25 mouse cellular contexts compared by ENCODE assay signal in genomic region chr9:75395971-75396370, GRCm38 (mm10). TPM values are rescaled to one million over a fixed set of nuclear protein-coding genes. Genes with fewer than 3 reads are reported as not detected.
DNase-seq lines count a peak whose midpoint lies in the region; ATAC-seq lines count a peak whose summit lies in the region.
"Had no signal": no experiment of that assay in that cellular context is flagged by ENCODE, and none has a peak within 500 bp of the region (broad histone marks: within the 10 kb centered on the region; RNA-seq: fewer than 3 reads in every experiment).

No protein-coding gene starts in this region.

- no peak overlapping the region for H3K9ac ChIP-seq in liver, embryonic 12.5 days
- H3K9ac ChIP-seq in intestine, embryonic 16.5 days (ENCODE audit: low read depth, low read length): no peak overlapping the region
- H3K9ac ChIP-seq in liver, embryonic 13.5 days: no peak overlapping the region
- H3K9ac ChIP-seq: embryonic facial prominence, embryonic 15.5 days; heart, embryonic 13.5 days; hindbrain, embryonic 12.5 days had no signal

- WGBS in liver, embryonic 12.5 days (ENCODE audit: insufficient replicate concordance): 53% methylated on average over 6 of the region's 6 CpGs
- WGBS in intestine, embryonic 16.5 days: 68% methylated on average over 6 of the region's 6 CpGs
- WGBS in liver, embryonic 13.5 days (ENCODE audit: insufficient replicate concordance): 50% methylated on average over 6 of the region's 6 CpGs

- ATAC-seq in liver, embryonic 12.5 days: peak; percentile 35; the same call in 1 of the 2 replicates
- peak; percentile 89 for ATAC-seq in intestine, embryonic 16.5 days
- peak; percentile 34; the same call in 1 of the 2 replicates for ATAC-seq in liver, embryonic 13.5 days (ENCODE audit: low read depth)
- ATAC-seq: forebrain, embryonic 14.5 days had no signal

- no peak for DNase-seq in liver
- no peak for DNase-seq in liver, embryonic 13.5 days
- DNase-seq in layer of hippocampus, postnatal 25 days (ENCODE audit: extremely low spot score in 1 of 2, low spot score in 1 of 2): no peak
- DNase-seq in kidney, adult 18-20 months: no peak
- DNase-seq: adrenal gland, adult 2 months; adrenal gland, postnatal 25 days; cerebellum, adult 18-20 months; cerebellum, postnatal 10 days; embryo, embryonic 11 days; gastrocnemius, adult 2 months; gastrocnemius, postnatal 25 days; heart, postnatal 10 days; heart, postnatal 4 days had no signal

- no peak overlapping the region for H3K4me2 ChIP-seq in liver, embryonic 12.5 days
- H3K4me2 ChIP-seq in intestine, embryonic 16.5 days (ENCODE audit: low read depth, low read length): no peak overlapping the region
- H3K4me2 ChIP-seq in liver, embryonic 13.5 days: no peak overlapping the region
- H3K4me2 ChIP-seq: embryonic facial prominence, embryonic 15.5 days; heart, embryonic 13.5 days; hindbrain, embryonic 12.5 days had no signal

- peaks cover 74% of the 10 kb centered on the region for H3K36me3 ChIP-seq in liver, embryonic 12.5 days
- H3K36me3 ChIP-seq in intestine, embryonic 16.5 days (ENCODE audit: control insufficient read depth, insufficient read depth, low read length): peaks cover 29% of the 10 kb centered on the region
- peaks cover 64% of the 10 kb centered on the region for H3K36me3 ChIP-seq in liver, embryonic 13.5 days

- H3K4me1 ChIP-seq in liver, embryonic 12.5 days: peaks cover 19% of the 10 kb centered on the region
- H3K4me1 ChIP-seq in intestine, embryonic 16.5 days (ENCODE audit: control insufficient read depth, insufficient read depth, low read length): peaks cover 3% of the 10 kb centered on the region; the same call in 1 of the 2 replicates
- H3K4me1 ChIP-seq in liver, embryonic 13.5 days (replicated peaks): peaks cover 14% of the 10 kb centered on the region
- H3K4me1 ChIP-seq: forebrain, embryonic 10.5 days had no signal

- no peaks in the 10 kb centered on the region for H3K27me3 ChIP-seq in liver, embryonic 12.5 days (replicated peaks)
- no peaks in the 10 kb centered on the region for H3K27me3 ChIP-seq in intestine, embryonic 16.5 days (replicated peaks; ENCODE audit: control insufficient read depth, insufficient read depth, low read length)
- H3K27me3 ChIP-seq in liver, embryonic 13.5 days: no peaks in the 10 kb centered on the region
- H3K27me3 ChIP-seq: embryonic facial prominence, embryonic 15.5 days; heart, embryonic 13.5 days; hindbrain, embryonic 12.5 days had no signal

- no peak overlapping the region for H3K27ac ChIP-seq in liver, embryonic 12.5 days
- 0 out of 2 replicates have a peak overlapping the region, but pooled peaks have one; percentile 7 for H3K27ac ChIP-seq in intestine, embryonic 16.5 days (ENCODE audit: low read length)
- no peak overlapping the region for H3K27ac ChIP-seq in liver, embryonic 13.5 days
- H3K27ac ChIP-seq: embryonic facial prominence, embryonic 15.5 days; forebrain, embryonic 10.5 days; gastrocnemius, adult 2 months; heart, embryonic 13.5 days; hindbrain, embryonic 12.5 days had no signal

- no peak overlapping the region for H3K4me3 ChIP-seq in liver, embryonic 12.5 days
- H3K4me3 ChIP-seq in intestine, embryonic 16.5 days (ENCODE audit: low read length): no peak overlapping the region
- no peak overlapping the region for H3K4me3 ChIP-seq in liver, embryonic 13.5 days (replicated peaks)
- H3K4me3 ChIP-seq: embryonic facial prominence, embryonic 15.5 days; erythroblast, embryonic 14.5 days; forebrain, embryonic 10.5 days; gastrocnemius, adult 2 months; heart, embryonic 13.5 days; hindbrain, embryonic 12.5 days had no signal

- H3K9me3 ChIP-seq in liver, embryonic 12.5 days (replicated peaks): no peaks in the 10 kb centered on the region
- no peaks in the 10 kb centered on the region for H3K9me3 ChIP-seq in intestine, embryonic 16.5 days (ENCODE audit: control insufficient read depth, low read length)
- no peaks in the 10 kb centered on the region for H3K9me3 ChIP-seq in liver, embryonic 13.5 days (replicated peaks)
- H3K9me3 ChIP-seq: embryonic facial prominence, embryonic 15.5 days; forebrain, embryonic 10.5 days; heart, embryonic 13.5 days; hindbrain, embryonic 12.5 days had no signal

RNA-seq across cellular contexts. Expression of gene Mapk6, which starts 13.8 kb away (rescaled TPM):
- 33.3 and 36.5 TPM in 2 replicates for polyA plus RNA-seq in liver, embryonic 12.5 days (2016; fragmentation: Nextera tagmentation; extraction: Ambion mirVana)
- 43.5 and 45.9 TPM in 2 replicates for polyA plus RNA-seq in intestine, embryonic 16.5 days (2015; fragmentation: Nextera tagmentation; extraction: Ambion mirVana)
- polyA plus RNA-seq in liver, embryonic 13.5 days (2015; fragmentation: Nextera tagmentation; extraction: Ambion mirVana): 23.4 and 27.4 TPM in 2 replicates
- 10 to 100 TPM; 28.4 TPM for total RNA-seq in layer of hippocampus, postnatal 25 days (2021)

RNA-seq across cellular contexts. Expression of gene Leo1, which starts 45.4 kb away (rescaled TPM):
- 25.9 and 26.9 TPM in 2 replicates for polyA plus RNA-seq in liver, embryonic 12.5 days (2016; fragmentation: Nextera tagmentation; extraction: Ambion mirVana)
- polyA plus RNA-seq in intestine, embryonic 16.5 days (2015; fragmentation: Nextera tagmentation; extraction: Ambion mirVana): 26.8 and 31.1 TPM in 2 replicates
- 18.9 and 23.1 TPM in 2 replicates for polyA plus RNA-seq in liver, embryonic 13.5 days (2015; fragmentation: Nextera tagmentation; extraction: Ambion mirVana)
- total RNA-seq in layer of hippocampus, postnatal 25 days (2021): 10 to 100 TPM; 21.7 to 23.3 TPM

RNA-seq across cellular contexts. Expression of gene Bcl2l10, which starts 48.4 kb away (rescaled TPM):
- not detected in 2 replicates for polyA plus RNA-seq in liver, embryonic 12.5 days (2016; fragmentation: Nextera tagmentation; extraction: Ambion mirVana)
- not detected in 2 replicates for polyA plus RNA-seq in intestine, embryonic 16.5 days (2015; fragmentation: Nextera tagmentation; extraction: Ambion mirVana)
- not detected in 2 replicates for polyA plus RNA-seq in liver, embryonic 13.5 days (2015; fragmentation: Nextera tagmentation; extraction: Ambion mirVana)
- under 1 TPM in 1 of 2 experiments, not detected in 1; 0.22 TPM for total RNA-seq in layer of hippocampus, postnatal 25 days (2021)
- total RNA-seq: adrenal gland, postnatal 25 days; common myeloid progenitor, adult 5-6 weeks; gastrocnemius, adult 2 months; gastrocnemius, postnatal 25 days; granulocyte monocyte progenitor cell, adult 5-6 weeks; heart, adult 8-10 months; heart, postnatal 10 days had no signal
- polyA plus RNA-seq: embryonic facial prominence, embryonic 11.5 days; embryonic facial prominence, embryonic 15.5 days; erythroblast, embryonic 14.5 days; forebrain, embryonic 10.5 days; forebrain, embryonic 14.5 days; heart, embryonic 13.5 days; hindbrain, embryonic 12.5 days had no signal

Comparison
In these comparisons a context has a peak if more than half of its experiments do, and no peak if none do; other contexts are left out.
1. ATAC-seq: peak in every context shown above with its lines; median percentile 89 in intestine, embryonic 16.5 days; 35 in liver, embryonic 12.5 days; 34 in liver, embryonic 13.5 days.